Mouse (Mus musculus): ENCODE data around the gene Tex2. TPM values are rescaled to one million over a fixed set of nuclear protein-coding genes. Genes with fewer than 3 reads are reported as not detected.

Tex2 gene
- total and polyA plus RNA-seq, 3 experiments, result 4.0 to 5.0 (median 4.5) TPM

GRCm38 (mm10) chr11:106614339-106614645, 1.1 kb upstream of the Tex2 start:
- H3K27ac ChIP-seq (ENCODE audit: insufficient read depth, low read depth), result no peak overlapping the region
- DNase-seq (ENCODE audit: extremely low read depth), result no peak
- peaks cover 5 to 16% of the 10 kb centered on the region in 2 experiments for H3K4me1 ChIP-seq (ENCODE audit: control insufficient read depth in 1 of 2, insufficient read depth in 2 of 2)
- dilution Hi-C loops (cut with MboI; ENCODE audit: extremely low pct_ligation_motif_present, extremely low pct_unique_long_range_greater_than_20kb, low sequenced_read_pairs) (no loop called here), in situ Hi-C loops (cut with MboI; ENCODE audit: low pct_ligation_motif_present, low pct_unique_long_range_greater_than_20kb, low sequenced_read_pairs) (no loop called here)
- peaks cover 19% of the 10 kb centered on the region for H3K27me3 ChIP-seq (replicated peaks)
- H3K9ac ChIP-seq (ENCODE audit: insufficient read depth, low read depth), result no peak overlapping the region
- no peak overlapping the region for H3K4me2 ChIP-seq (ENCODE audit: insufficient read depth, low read depth, poor library complexity, severe bottlenecking)
- TF ChIP-seq GABPA (IDR thresholded peaks at IDR 0.05; ENCODE audit: insufficient replicate concordance, low read depth, low read length), result no peak
- no peak for TF ChIP-seq BHLHE40 (IDR thresholded peaks at IDR 0.05; ENCODE audit: low read depth, low read length)
- TF ChIP-seq HCFC1 (IDR thresholded peaks at IDR 0.05; ENCODE audit: low read depth, low read length), result no peak
- no peak for TF ChIP-seq USF1 (IDR thresholded peaks at IDR 0.05; ENCODE audit: low read depth, low read length)
- TF ChIP-seq UBTF (IDR thresholded peaks at IDR 0.05; ENCODE audit: low read depth, low read length), result no peak
- no peaks in the 10 kb centered on the region for H3K36me3 ChIP-seq (replicated peaks in 1 of 2; ENCODE audit: control insufficient read depth in 1 of 2, insufficient read depth in 1 of 2, low read length in 1 of 2)
- no peaks in the 10 kb centered on the region for H3K79me2 ChIP-seq (replicated peaks; ENCODE audit: control insufficient read depth, extremely low read depth, insufficient read depth, poor library complexity, severe bottlenecking)
- H3K4me3 ChIP-seq (replicated peaks in 1 of 3; ENCODE audit: low read depth in 2 of 3, low read length in 2 of 3, poor library complexity in 1 of 3), result no peak overlapping the region
- H3K9me3 ChIP-seq (replicated peaks; ENCODE audit: low read length), result no peaks in the 10 kb centered on the region

- in situ Hi-C loops (cut with MboI; ENCODE audit: low pct_ligation_motif_present, low pct_unique_long_range_greater_than_20kb, low sequenced_read_pairs), result no loop called here
- peak overlapping the region; percentile 64 to 85 (median 76) for H3K4me3 ChIP-seq (replicated peaks in 1 of 3; ENCODE audit: low read depth in 2 of 3, low read length in 2 of 3, poor library complexity in 1 of 3)
Observed at GRCm38 (mm10) chr11:106613638-106614338, 565 bp upstream of the Tex2 start.

More at GRCm38 (mm10) chr11:106613638-106614338, 565 bp upstream of the Tex2 start:
- peak overlapping the region; percentile 74 for H3K4me2 ChIP-seq (ENCODE audit: insufficient read depth, low read depth, poor library complexity, severe bottlenecking)
- DNase-seq (ENCODE audit: extremely low read depth), result peak; percentile 63
- dilution Hi-C loops (cut with MboI; ENCODE audit: extremely low pct_ligation_motif_present, extremely low pct_unique_long_range_greater_than_20kb, low sequenced_read_pairs), result no loop called here
- H3K9ac ChIP-seq (ENCODE audit: insufficient read depth, low read depth), result peak overlapping the region; percentile 50
- H3K4me1 ChIP-seq (ENCODE audit: control insufficient read depth in 1 of 2, insufficient read depth in 2 of 2), result peaks cover 3 to 13% of the 10 kb centered on the region in 2 experiments
- no peaks in the 10 kb centered on the region for H3K79me2 ChIP-seq (replicated peaks; ENCODE audit: control insufficient read depth, extremely low read depth, insufficient read depth, poor library complexity, severe bottlenecking)
- TF ChIP-seq ELF1 (IDR thresholded peaks at IDR 0.05; ENCODE audit: low read depth, low read length) (no peak; the same call in 1 of the 2 replicates), TCF12 (IDR thresholded peaks at IDR 0.05; ENCODE audit: low read depth, low read length) (0 out of 2 replicates have a peak, but pooled peaks have one; percentile 21), MXI1 (IDR thresholded peaks at IDR 0.05; ENCODE audit: low read depth, low read length) (peak; percentile 58; the same call in 1 of the 2 replicates), GABPA (IDR thresholded peaks at IDR 0.05; ENCODE audit: insufficient replicate concordance, low read depth, low read length) (no peak), ZC3H11A (IDR thresholded peaks at IDR 0.05; ENCODE audit: low read depth, low read length) (no peak), MAFK (IDR thresholded peaks at IDR 0.05; ENCODE audit: insufficient replicate concordance, low read length) (no peak), CHD1 (IDR thresholded peaks at IDR 0.05; ENCODE audit: low read depth, low read length) (0 out of 2 replicates have a peak, but pooled peaks have one; percentile 1), MYC (IDR thresholded peaks at IDR 0.05; ENCODE audit: low read depth, low read length) (no peak), IRF4 (IDR thresholded peaks at IDR 0.05; ENCODE audit: low read depth, low read length) (0 out of 2 replicates have a peak, but pooled peaks have one; percentile 26), ZKSCAN1 (IDR thresholded peaks at IDR 0.05; ENCODE audit: borderline replicate concordance, low read depth, low read length) (no peak), HCFC1 (IDR thresholded peaks at IDR 0.05; ENCODE audit: low read depth, low read length) (peak; percentile 18; the same call in 1 of the 2 replicates), TBP (conservative IDR thresholded peaks at IDR 0.05; ENCODE audit: low read depth, low read length) (no peak), UBTF (IDR thresholded peaks at IDR 0.05; ENCODE audit: low read depth, low read length) (peak; percentile 49; the same call in 1 of the 2 replicates), MAZ (IDR thresholded peaks at IDR 0.05; ENCODE audit: low read depth, low read length) (peak; percentile 64; the same call in 1 of the 2 replicates), KAT2A (IDR thresholded peaks at IDR 0.05; ENCODE audit: insufficient replicate concordance, low read length) (no peak), SMC3 (IDR thresholded peaks at IDR 0.05; ENCODE audit: low read depth, low read length) (0 out of 2 replicates have a peak, but pooled peaks have one; percentile 15), ZNF384 (IDR thresholded peaks at IDR 0.05; ENCODE audit: low read depth, low read length) (peak; percentile 97), E2F4 (IDR thresholded peaks at IDR 0.05; ENCODE audit: insufficient replicate concordance, low read depth, low read length) (no peak), CTCF (conservative IDR thresholded peaks at IDR 0.05 in 1 of 2, IDR thresholded peaks at IDR 0.05 in 1 of 2; ENCODE audit: low read depth in 2 of 2, low read length in 2 of 2) (peak; percentile 39 to 65; a peak in 3 of 4 replicates)
- no peaks in the 10 kb centered on the region for H3K36me3 ChIP-seq (replicated peaks in 1 of 2; ENCODE audit: control insufficient read depth in 1 of 2, insufficient read depth in 1 of 2, low read length in 1 of 2)
- peaks cover 19% of the 10 kb centered on the region for H3K27me3 ChIP-seq (replicated peaks)
- H3K9me3 ChIP-seq (replicated peaks; ENCODE audit: low read length), result no peaks in the 10 kb centered on the region
- H3K27ac ChIP-seq (ENCODE audit: insufficient read depth, low read depth), result no peak overlapping the region

Measured in CH12.LX (cell line).